35 mouse cellular contexts compared by ENCODE assay signal in the genomic region with DNA sequence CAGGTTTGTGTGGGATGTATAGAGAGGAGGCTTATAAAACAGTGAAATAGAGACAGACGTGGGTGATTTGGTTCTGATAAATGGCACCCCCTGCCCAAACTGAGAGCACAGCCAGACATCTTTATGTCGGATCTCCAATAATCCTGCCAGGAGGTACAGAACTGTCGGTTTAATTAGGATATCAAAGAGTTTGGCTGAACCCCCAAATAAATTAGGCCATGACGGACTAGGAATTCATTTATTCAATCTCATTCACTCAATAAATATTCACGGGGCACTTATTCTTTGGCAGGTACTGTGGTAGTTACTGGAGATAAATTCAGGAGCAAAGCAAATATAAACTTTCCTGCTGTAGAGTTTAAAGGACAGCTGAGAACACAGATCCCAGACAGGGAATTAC.
"Had no signal": no experiment of that assay in that cellular context is flagged by ENCODE, and none has a peak within 500 bp of the region (broad histone marks: within the 10 kb centered on the region; RNA-seq: fewer than 3 reads in every experiment).

No protein-coding gene starts in this region.

- ATAC-seq: hindbrain, embryonic 16.5 days; hindbrain, postnatal 0 days; inflammation-experienced regulatory T-cells, adult 6 months; intestine, embryonic 15.5 days; intestine, embryonic 16.5 days; intestine, postnatal 0 days had no signal

- H3K4me3 ChIP-seq: heart, embryonic 12.5 days; heart, embryonic 13.5 days; heart, embryonic 15.5 days; hindbrain, embryonic 10.5 days; hindbrain, embryonic 12.5 days; hindbrain, embryonic 13.5 days; hindbrain, embryonic 15.5 days; intestine, embryonic 15.5 days; kidney, embryonic 15.5 days; layer of hippocampus, adult 2 months; left cerebral cortex, adult 2 months had no signal

- H3K27ac ChIP-seq: heart, embryonic 13.5 days; heart, embryonic 15.5 days; hindbrain, embryonic 10.5 days; hindbrain, embryonic 12.5 days; hindbrain, embryonic 13.5 days; hindbrain, embryonic 14.5 days; hindbrain, embryonic 15.5 days; hindbrain, postnatal 0 days; intestine, embryonic 15.5 days; kidney, embryonic 15.5 days; kidney, postnatal 0 days; layer of hippocampus, adult 2 months; left cerebral cortex, adult 2 months had no signal

- DNase-seq: heart, postnatal 10 days; heart, postnatal 14 days; heart, postnatal 36 days; heart, postnatal 4 days; kidney, adult 11 months; kidney, adult 18-20 months; kidney, adult 2 months; kidney, adult 8-10 months; kidney, adult 9 months; kidney, postnatal 10 days; kidney, postnatal 14 days; kidney, postnatal 25 days; kidney, postnatal 36 days; kidney, postnatal 4 days; layer of hippocampus, adult 9-11 months; layer of hippocampus, postnatal 36 days had no signal

- H3K4me1 ChIP-seq: heart, embryonic 12.5 days; heart, embryonic 13.5 days; heart, embryonic 15.5 days; hindbrain, embryonic 10.5 days; hindbrain, embryonic 12.5 days; hindbrain, embryonic 13.5 days; hindbrain, embryonic 15.5 days; intestine, embryonic 15.5 days; kidney, embryonic 15.5 days had no signal

- H3K4me2 ChIP-seq: heart, embryonic 11.5 days; heart, embryonic 12.5 days; heart, embryonic 13.5 days; heart, embryonic 15.5 days; hindbrain, embryonic 12.5 days; hindbrain, embryonic 13.5 days; hindbrain, embryonic 14.5 days; hindbrain, embryonic 15.5 days; intestine, embryonic 15.5 days; kidney, embryonic 15.5 days had no signal

- H3K9me3 ChIP-seq: heart, embryonic 12.5 days; heart, embryonic 13.5 days; heart, embryonic 15.5 days; hindbrain, embryonic 10.5 days; hindbrain, embryonic 12.5 days; hindbrain, embryonic 13.5 days; hindbrain, embryonic 15.5 days; intestine, embryonic 15.5 days; kidney, embryonic 15.5 days had no signal

- H3K36me3 ChIP-seq: heart, embryonic 12.5 days; heart, embryonic 13.5 days; heart, embryonic 15.5 days; hindbrain, embryonic 10.5 days; hindbrain, embryonic 12.5 days; hindbrain, embryonic 13.5 days; hindbrain, embryonic 15.5 days; intestine, embryonic 15.5 days; kidney, embryonic 15.5 days had no signal

- H3K27me3 ChIP-seq: heart, embryonic 12.5 days; heart, embryonic 13.5 days; heart, embryonic 15.5 days; hindbrain, embryonic 12.5 days; hindbrain, embryonic 13.5 days; hindbrain, embryonic 15.5 days; intestine, embryonic 15.5 days; kidney, embryonic 15.5 days had no signal

- H3K9ac ChIP-seq: heart, embryonic 12.5 days; heart, embryonic 13.5 days; heart, embryonic 15.5 days; hindbrain, embryonic 12.5 days; hindbrain, embryonic 13.5 days; hindbrain, embryonic 14.5 days; hindbrain, embryonic 15.5 days; intestine, embryonic 15.5 days; kidney, embryonic 15.5 days had no signal
